Mouse (Mus musculus): ENCODE results near the gene Bicd1. TPM values are rescaled to one million over a fixed set of nuclear protein-coding genes. Genes with fewer than 3 reads are reported as not detected.
"Not testable (repeated sequence)": the region's sequence is repeated elsewhere in the genome, so short reads cannot be mapped to it uniquely, and the experiment has no call there.

Gene Bicd1
- polyA plus RNA-seq (2016; fragmentation: Nextera tagmentation; extraction: Ambion mirVana), result 5.2 and 7.2 TPM in 2 replicates

- peak; percentile 99 for ATAC-seq (ENCODE audit: insufficient number of reproducible peaks, insufficient read depth, low FRiP score, low TSS enrichment, low read depth)
- under 1% methylated on average over 30 of the region's 30 CpGs for WGBS
- Histone ChIP-seq H3K9me3 (no peaks in the 10 kb centered on the region), H3K27me3 (no peaks in the 10 kb centered on the region), H3K4me2 (peak within 1 kb of the TSS; percentile 81), H3K9ac (replicated peaks) (peak within 1 kb of the TSS; percentile 63), H3K4me3 (replicated peaks) (peak within 1 kb of the TSS; percentile 71), H3K4me1 (replicated peaks) (0 out of 2 replicates have a peak, but pooled peaks cover 4% of the 10 kb centered on the region), H3K27ac (no peak within 1 kb of the TSS), H3K36me3 (no peaks in the 10 kb centered on the region)
Observed at GRCm38 (mm10) chr6:149408833-149409332, at the start of gene Bicd1. TSS of gene Bicd1 (plus strand) at chr6:149408886.

GRCm38 (mm10) chr6:149362533-149362932 lies 46.2 kb upstream of the Bicd1 start:
- H3K27ac ChIP-seq; H3K9me3 ChIP-seq; H3K27me3 ChIP-seq; H3K4me2 ChIP-seq; H3K9ac ChIP-seq (replicated peaks); H3K4me3 ChIP-seq (replicated peaks); H3K36me3 ChIP-seq; H3K4me1 ChIP-seq (replicated peaks); ATAC-seq (ENCODE audit: insufficient number of reproducible peaks, insufficient read depth, low FRiP score, low TSS enrichment, low read depth): not testable (repeated sequence)
- 96% methylated on average over 20 of the region's 20 CpGs for WGBS

GRCm38 (mm10) chr6:149365975-149366374 lies 42.7 kb upstream of the Bicd1 start:
- not testable (repeated sequence) for H3K27me3 ChIP-seq; H3K4me3 ChIP-seq (replicated peaks); H3K4me1 ChIP-seq (replicated peaks); H3K9ac ChIP-seq (replicated peaks); H3K9me3 ChIP-seq; H3K36me3 ChIP-seq; H3K4me2 ChIP-seq; H3K27ac ChIP-seq
- WGBS, result 82% methylated on average over 2 of the region's 2 CpGs
- ATAC-seq (ENCODE audit: insufficient number of reproducible peaks, insufficient read depth, low FRiP score, low TSS enrichment, low read depth), result 0 out of 2 replicates have a peak, but pooled peaks have one; percentile 35

GRCm38 (mm10) chr6:149366403-149366802 lies 42.3 kb upstream of the Bicd1 start:
- Histone ChIP-seq H3K27ac (no peak overlapping the region), H3K4me1 (replicated peaks) (no peaks in the 10 kb centered on the region), H3K4me2 (no peak overlapping the region), H3K27me3 (no peaks in the 10 kb centered on the region), H3K36me3 (no peaks in the 10 kb centered on the region), H3K9me3 (peaks cover 3% of the 10 kb centered on the region; the same call in 1 of the 2 replicates), H3K4me3 (replicated peaks) (no peak overlapping the region), H3K9ac (replicated peaks) (no peak overlapping the region)
- 90% methylated on average over 2 of the region's 2 CpGs for WGBS
- ATAC-seq (ENCODE audit: insufficient number of reproducible peaks, insufficient read depth, low FRiP score, low TSS enrichment, low read depth), result no peak

GRCm38 (mm10) chr6:149374986-149375457 lies 33.7 kb upstream of the Bicd1 start:
- ATAC-seq (ENCODE audit: insufficient number of reproducible peaks, insufficient read depth, low FRiP score, low TSS enrichment, low read depth), result no peak
- WGBS, result 71% methylated on average over 2 of the region's 2 CpGs
- Histone ChIP-seq H3K4me3 (replicated peaks) (no peak overlapping the region), H3K4me1 (replicated peaks) (no peaks in the 10 kb centered on the region), H3K27ac (no peak overlapping the region), H3K36me3 (no peaks in the 10 kb centered on the region), H3K9ac (replicated peaks) (no peak overlapping the region), H3K4me2 (no peak overlapping the region), H3K27me3 (no peaks in the 10 kb centered on the region), H3K9me3 (no peaks in the 10 kb centered on the region)

GRCm38 (mm10) chr6:149383531-149383930 lies 25.2 kb upstream of the Bicd1 start:
- Histone ChIP-seq H3K4me1 (replicated peaks) (no peaks in the 10 kb centered on the region), H3K27ac (no peak overlapping the region), H3K27me3 (no peaks in the 10 kb centered on the region), H3K9ac (replicated peaks) (no peak overlapping the region), H3K4me2 (no peak overlapping the region), H3K9me3 (no peaks in the 10 kb centered on the region), H3K36me3 (no peaks in the 10 kb centered on the region), H3K4me3 (replicated peaks) (no peak overlapping the region)
- no peak for ATAC-seq (ENCODE audit: insufficient number of reproducible peaks, insufficient read depth, low FRiP score, low TSS enrichment, low read depth)
- 69% methylated on average over 2 of the region's 2 CpGs for WGBS

GRCm38 (mm10) chr6:149386389-149386788 lies 22.3 kb upstream of the Bicd1 start:
- 41% methylated on average over 3 of the region's 3 CpGs for WGBS
- H3K4me3 ChIP-seq (replicated peaks), result no peak overlapping the region
- no peaks in the 10 kb centered on the region for H3K4me1 ChIP-seq (replicated peaks)
- no peak overlapping the region for H3K4me2 ChIP-seq
- no peak for ATAC-seq (ENCODE audit: insufficient number of reproducible peaks, insufficient read depth, low FRiP score, low TSS enrichment, low read depth)
- H3K27me3 ChIP-seq, result no peaks in the 10 kb centered on the region
- no peaks in the 10 kb centered on the region for H3K9me3 ChIP-seq
- no peaks in the 10 kb centered on the region for H3K36me3 ChIP-seq
- no peak overlapping the region for H3K27ac ChIP-seq
- no peak overlapping the region for H3K9ac ChIP-seq (replicated peaks)

GRCm38 (mm10) chr6:149389626-149390025 lies 19.1 kb upstream of the Bicd1 start:
- 80% methylated on average over 2 of the region's 2 CpGs for WGBS
- not testable (repeated sequence) for H3K27ac ChIP-seq; ATAC-seq (ENCODE audit: insufficient number of reproducible peaks, insufficient read depth, low FRiP score, low TSS enrichment, low read depth); H3K36me3 ChIP-seq; H3K4me3 ChIP-seq (replicated peaks); H3K4me1 ChIP-seq (replicated peaks); H3K9ac ChIP-seq (replicated peaks); H3K4me2 ChIP-seq; H3K9me3 ChIP-seq; H3K27me3 ChIP-seq

GRCm38 (mm10) chr6:149399396-149399795 lies 9.3 kb upstream of the Bicd1 start:
- no peaks in the 10 kb centered on the region for H3K4me1 ChIP-seq (replicated peaks)
- no peaks in the 10 kb centered on the region for H3K9me3 ChIP-seq
- H3K27me3 ChIP-seq, result no peaks in the 10 kb centered on the region
- ATAC-seq (ENCODE audit: insufficient number of reproducible peaks, insufficient read depth, low FRiP score, low TSS enrichment, low read depth), result no peak
- H3K4me2 ChIP-seq, result no peak overlapping the region
- H3K4me3 ChIP-seq (replicated peaks), result no peak overlapping the region
- H3K36me3 ChIP-seq, result no peaks in the 10 kb centered on the region
- no peak overlapping the region for H3K27ac ChIP-seq
- no peak overlapping the region for H3K9ac ChIP-seq (replicated peaks)

- Histone ChIP-seq H3K27ac (no peak overlapping the region), H3K4me3 (replicated peaks) (peak overlapping the region; percentile 71), H3K4me1 (replicated peaks) (0 out of 2 replicates have a peak, but pooled peaks cover 4% of the 10 kb centered on the region), H3K9ac (replicated peaks) (peak overlapping the region; percentile 63), H3K27me3 (no peaks in the 10 kb centered on the region), H3K4me2 (peak overlapping the region; percentile 81), H3K9me3 (no peaks in the 10 kb centered on the region), H3K36me3 (no peaks in the 10 kb centered on the region)
- WGBS, result under 1% methylated on average over 11 of the region's 11 CpGs
- ATAC-seq (ENCODE audit: insufficient number of reproducible peaks, insufficient read depth, low FRiP score, low TSS enrichment, low read depth), result 0 out of 2 replicates have a peak, but pooled peaks have one; percentile 8
Observed at GRCm38 (mm10) chr6:149409341-149409740, 655 bp downstream of the Bicd1 start.

- Histone ChIP-seq H3K27ac (no peak overlapping the region), H3K9ac (replicated peaks) (0 out of 2 replicates have a peak overlapping the region, but pooled peaks have one; percentile 63), H3K27me3 (no peaks in the 10 kb centered on the region), H3K4me2 (peak overlapping the region; percentile 81), H3K9me3 (no peaks in the 10 kb centered on the region), H3K36me3 (no peaks in the 10 kb centered on the region), H3K4me1 (replicated peaks) (0 out of 2 replicates have a peak, but pooled peaks cover 4% of the 10 kb centered on the region), H3K4me3 (replicated peaks) (peak overlapping the region; percentile 71)
- no peak for ATAC-seq (ENCODE audit: insufficient number of reproducible peaks, insufficient read depth, low FRiP score, low TSS enrichment, low read depth)
- WGBS, result 14% methylated on average over 4 of the region's 4 CpGs
Observed at GRCm38 (mm10) chr6:149409845-149410244, 1.2 kb downstream of the Bicd1 start.

- Histone ChIP-seq H3K36me3 (no peaks in the 10 kb centered on the region), H3K4me1 (replicated peaks) (0 out of 2 replicates have a peak, but pooled peaks cover 4% of the 10 kb centered on the region), H3K4me3 (replicated peaks) (no peak overlapping the region), H3K27ac (no peak overlapping the region), H3K9me3 (no peaks in the 10 kb centered on the region), H3K27me3 (no peaks in the 10 kb centered on the region), H3K4me2 (no peak overlapping the region), H3K9ac (replicated peaks) (no peak overlapping the region)
- ATAC-seq (ENCODE audit: insufficient number of reproducible peaks, insufficient read depth, low FRiP score, low TSS enrichment, low read depth), result no peak
Observed at GRCm38 (mm10) chr6:149413256-149413655, 4.6 kb downstream of the Bicd1 start.
